Mouse (Mus musculus): ENCODE data around the gene Hpgds. TPM values are rescaled to one million over a fixed set of nuclear protein-coding genes. Genes with fewer than 3 reads are reported as not detected.

Hpgds gene
- total RNA-seq, 2 experiments from 2014 or later: 4.5 to 6.3 TPM

Other genes starting within 250 kb of the Hpgds start
- 10 to 100 TPM; 46.4 to 48.2 TPM for gene Smarcad1, start 102.3 kb downstream of the Hpgds start, total RNA-seq (2021)
- under 1 TPM; 0.23 to 0.29 TPM for gene C130060K24Rik, start 236.2 kb upstream of the Hpgds start, total RNA-seq (2021)